Mouse (Mus musculus) lung, postnatal 0 days (tissue): ENCODE results near the gene Amdhd2. TPM values are rescaled to one million over a fixed set of nuclear protein-coding genes. Genes with fewer than 3 reads are reported as not detected.

Source experiments
- ATAC-seq: fragments of 200-750 bp; cut with Nextera tagmentation; 2 replicates; pipeline ENCODE4 v1.8.0; 2017; ENCODE audit warnings: moderate library complexity
- DNase-seq: peaks from one replicate; pipeline ENCODE4 v3.0.0-alpha.2; 2016; ENCODE audit warnings: low spot score
- H3K27ac ChIP-seq: fragments of 300-500 bp; sonication (generic); 2 replicates; pipeline ENCODE4 v1.5.1; 2014; ENCODE audit warnings: antibody characterized with exemption, mild to moderate bottlenecking, low read length, mixed read lengths
- H3K27me3 ChIP-seq: fragments of 300-500 bp; sonication (generic); replicated peaks from 2 replicates; pipeline ENCODE4 v1.6.1; 2014; ENCODE audit warnings: low read length, mixed read lengths; ENCODE audit not compliant: insufficient read depth
- H3K36me3 ChIP-seq: fragments of 300-500 bp; sonication (generic); 2 replicates; pipeline ENCODE4 v1.6.1; 2014; ENCODE audit warnings: low read length, mixed read lengths; ENCODE audit not compliant: insufficient read depth
- H3K4me1 ChIP-seq: fragments of 300-500 bp; sonication (generic); 2 replicates; pipeline ENCODE4 v1.6.1; 2014; ENCODE audit warnings: antibody characterized with exemption, low read depth, low read length, mixed read lengths; ENCODE audit not compliant: insufficient read depth
- H3K4me2 ChIP-seq: fragments of 300-500 bp; sonication (generic); replicated peaks from 2 replicates; pipeline ENCODE4 v1.6.1; 2014; ENCODE audit warnings: low read depth, mild to moderate bottlenecking, low read length, moderate library complexity, mixed read lengths
- H3K4me3 ChIP-seq: fragments of 300-500 bp; sonication (generic); 2 replicates; pipeline ENCODE4 v1.5.1; 2014; ENCODE audit warnings: low read depth, low read length
- H3K9ac ChIP-seq: fragments of 300-500 bp; sonication (generic); replicated peaks from 2 replicates; pipeline ENCODE4 v1.6.1; 2014; ENCODE audit warnings: low read depth, mild to moderate bottlenecking
- H3K9me3 ChIP-seq: fragments of 300-500 bp; sonication (generic); 2 replicates; pipeline ENCODE4 v1.6.1; 2016; ENCODE audit warnings: low read length, mixed read lengths
- CTCF ChIP-seq: IDR thresholded peaks from 2 replicates; pipeline ENCODE4 v1.5.1; 2016; ENCODE audit warnings: antibody characterized with exemption, mild to moderate bottlenecking
- EP300 ChIP-seq: IDR thresholded peaks from 2 replicates; pipeline ENCODE4 v1.6.1; 2016; ENCODE audit warnings: antibody characterized with exemption, mild to moderate bottlenecking, control low read depth
- WGBS: fragments of 180-500 bp; shearing (Covaris S2); extraction: QIAGEN DNeasy Blood & Tissue Kit; methylation state at CpG from one replicate; pipeline ENCODE4 v1.1.7; 2014; 5-methylcytosine and 5-hydroxymethylcytosine counted together
- polyA plus RNA-seq: library from polyadenylated mRNA; unstranded; fragments of >200 nt; fragmentation: Nextera tagmentation; extraction: Ambion mirVana; gene quantifications from 2 replicates; pipeline ENCODE4 v1.2.1, GENCODE M21; 2015

The Amdhd2 gene
- polyA plus RNA-seq, 1 experiment from 2014 or later = 44.1 TPM

DNA sequence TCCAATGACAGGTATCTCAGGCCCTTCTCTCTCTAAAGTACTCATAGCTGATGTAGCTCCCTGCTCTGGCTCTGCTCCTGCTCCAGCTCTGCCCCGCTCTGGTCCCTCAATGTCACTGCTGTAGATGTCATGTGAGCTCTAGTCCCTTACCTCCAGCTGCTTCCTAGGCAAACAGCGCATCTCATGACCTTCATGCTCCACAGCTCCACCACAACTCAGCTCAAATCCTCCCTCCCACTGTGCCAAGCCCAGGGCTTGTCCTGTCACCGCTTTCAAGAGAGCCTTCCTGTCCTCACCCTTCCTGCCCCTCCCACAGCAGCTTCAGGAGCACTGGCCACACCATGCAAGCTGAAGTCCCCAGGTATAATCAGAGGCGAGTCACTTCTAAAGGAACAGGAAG, 36.2 kb upstream of the Amdhd2 start:
- Histone ChIP-seq H3K4me2 (no peak overlapping the region), H3K36me3 (no peaks in the 10 kb centered on the region), H3K4me3 (no peak overlapping the region), H3K27ac (no peak overlapping the region), H3K27me3 (no peaks in the 10 kb centered on the region), H3K9ac (no peak overlapping the region), H3K4me1 (peaks cover 8% of the 10 kb centered on the region; the same call in 1 of the 2 replicates), H3K9me3 (no peaks in the 10 kb centered on the region)
- WGBS = 62% methylated on average over 4 of the region's 4 CpGs
- ATAC-seq = no peak
- TF ChIP-seq CTCF = no peak
- TF ChIP-seq EP300 = no peak
- DNase-seq = no peak

DNA sequence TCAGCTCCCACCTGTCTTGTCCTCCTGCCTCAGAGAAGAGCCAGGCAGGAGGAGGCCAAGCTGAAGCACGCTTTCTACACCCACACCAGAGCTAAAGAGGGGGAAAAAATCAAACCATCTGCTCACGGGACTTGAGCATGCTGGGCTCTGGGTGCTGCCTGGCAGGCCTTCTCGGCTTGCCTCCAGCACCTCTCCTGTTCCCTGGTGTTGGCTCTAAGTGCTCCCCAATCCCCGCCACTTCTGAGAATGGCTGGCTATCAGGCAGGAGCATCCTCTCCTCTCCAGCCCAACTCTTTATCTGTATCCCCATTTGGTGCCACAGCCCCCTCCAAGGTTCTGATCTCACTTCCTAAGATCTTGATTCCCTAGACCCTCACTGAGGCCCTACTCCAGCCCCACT, 35.7 kb upstream of the Amdhd2 start:
- no peak overlapping the region for H3K27ac ChIP-seq
- H3K4me3 ChIP-seq = no peak overlapping the region
- peaks cover 3% of the 10 kb centered on the region; the same call in 1 of the 2 replicates for H3K4me1 ChIP-seq
- 79% methylated on average over 4 of the region's 4 CpGs for WGBS
- no peak for DNase-seq
- no peaks in the 10 kb centered on the region for H3K9me3 ChIP-seq
- TF ChIP-seq EP300 = no peak
- no peak for TF ChIP-seq CTCF
- ATAC-seq = no peak
- no peaks in the 10 kb centered on the region for H3K36me3 ChIP-seq
- H3K27me3 ChIP-seq = no peaks in the 10 kb centered on the region
- H3K9ac ChIP-seq = no peak overlapping the region
- no peak overlapping the region for H3K4me2 ChIP-seq

DNA sequence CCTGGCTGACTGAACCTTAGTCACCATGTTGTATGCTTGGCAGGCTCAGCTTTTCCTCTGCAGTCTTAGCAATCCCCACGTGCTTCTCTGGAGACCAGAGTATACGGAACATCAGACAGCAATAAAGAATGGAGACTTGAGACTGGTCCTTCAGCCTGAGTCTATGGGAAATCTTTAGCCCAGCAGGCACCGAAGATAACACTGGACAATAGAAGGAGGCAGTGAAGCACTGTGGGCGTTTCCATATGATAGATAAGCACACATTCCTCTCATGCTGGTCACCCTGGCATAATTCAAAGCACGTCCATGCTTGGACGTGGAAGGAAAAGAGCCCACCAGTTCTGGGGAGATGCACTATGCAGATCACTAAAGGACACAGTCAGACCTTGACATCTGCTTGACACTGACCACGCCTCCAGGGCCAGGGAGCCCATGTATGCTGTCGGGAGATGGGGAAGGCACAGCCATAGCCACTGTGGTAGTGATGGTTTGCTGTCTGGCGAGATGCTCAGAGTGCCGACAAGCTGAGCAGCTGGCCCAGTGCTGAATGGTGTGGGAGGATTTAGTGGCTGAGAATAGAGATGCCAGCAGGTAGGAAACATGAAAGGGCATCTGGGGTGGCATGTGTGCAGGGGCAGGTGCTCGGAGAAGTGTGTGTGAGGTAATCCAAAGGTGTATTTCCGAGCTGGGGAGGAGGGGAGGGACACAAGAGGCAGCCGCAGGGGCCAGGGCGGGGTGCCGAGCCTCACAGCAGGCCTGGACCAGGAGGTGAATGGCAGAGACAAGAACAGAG, 33.7 kb upstream of the Amdhd2 start:
- Histone ChIP-seq H3K36me3 (no peaks in the 10 kb centered on the region), H3K27me3 (no peaks in the 10 kb centered on the region), H3K4me3 (no peak overlapping the region), H3K9me3 (no peaks in the 10 kb centered on the region), H3K9ac (no peak overlapping the region), H3K4me2 (no peak overlapping the region), H3K4me1 (no peaks in the 10 kb centered on the region), H3K27ac (no peak overlapping the region)
- TF ChIP-seq EP300 = no peak
- TF ChIP-seq CTCF = no peak
- ATAC-seq (no peak), DNase-seq (no peak)
- 50% methylated on average over 15 of the region's 15 CpGs for WGBS

DNA sequence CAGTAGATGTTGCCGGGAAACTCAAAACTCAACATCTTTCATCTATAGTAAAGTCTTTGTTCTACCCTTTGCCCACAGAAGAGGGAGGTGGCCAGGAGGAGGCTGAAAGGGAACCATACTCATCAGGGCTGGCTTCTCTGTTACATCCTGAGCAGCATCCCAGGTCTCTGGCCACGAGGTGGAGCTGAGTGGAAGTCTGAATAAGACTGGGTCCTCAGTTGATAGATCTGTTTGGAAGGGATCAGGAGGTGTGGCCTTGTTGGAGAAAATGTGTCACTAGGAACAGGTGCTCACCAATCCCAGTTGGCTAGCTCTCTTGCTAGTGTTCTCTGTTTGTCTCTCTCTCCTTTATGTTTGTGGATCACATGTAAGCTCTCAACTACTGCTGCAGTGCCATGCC, 31.8 kb upstream of the Amdhd2 start:
- no peaks in the 10 kb centered on the region for H3K27me3 ChIP-seq
- H3K4me1 ChIP-seq = no peaks in the 10 kb centered on the region
- no peak overlapping the region for H3K4me2 ChIP-seq
- no peak overlapping the region for H3K9ac ChIP-seq
- no peak overlapping the region for H3K27ac ChIP-seq
- 59% methylated on average over 2 of the region's 2 CpGs for WGBS
- H3K36me3 ChIP-seq = no peaks in the 10 kb centered on the region
- TF ChIP-seq EP300 = no peak
- TF ChIP-seq CTCF = no peak
- ATAC-seq = no peak
- no peak for DNase-seq
- H3K9me3 ChIP-seq = no peaks in the 10 kb centered on the region
- H3K4me3 ChIP-seq = no peak overlapping the region

DNA sequence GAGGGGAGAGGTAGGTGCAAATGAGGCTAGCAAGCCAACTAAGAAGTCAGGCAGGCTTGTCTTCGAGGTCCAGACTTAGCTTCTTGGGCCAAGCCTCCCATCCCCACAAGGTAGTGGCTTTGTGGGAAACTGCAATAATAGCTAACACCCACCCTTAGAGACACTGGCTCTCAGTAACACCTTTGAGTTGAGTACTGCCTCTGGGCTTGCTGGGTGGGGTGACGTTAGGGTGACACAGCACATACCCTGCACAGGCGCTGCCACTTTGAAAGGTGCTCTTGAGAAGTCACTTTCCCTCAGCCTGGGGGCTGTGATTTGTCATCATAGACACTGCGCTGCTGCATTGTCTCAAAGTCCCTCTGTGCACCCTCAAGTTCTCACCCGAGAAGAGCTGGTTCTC, 30.2 kb upstream of the Amdhd2 start:
- WGBS = 83% methylated on average over 5 of the region's 5 CpGs
- no peak overlapping the region for H3K9ac ChIP-seq
- no peaks in the 10 kb centered on the region for H3K27me3 ChIP-seq
- no peak for TF ChIP-seq CTCF
- TF ChIP-seq EP300 = no peak
- no peaks in the 10 kb centered on the region for H3K9me3 ChIP-seq
- H3K4me3 ChIP-seq = no peak overlapping the region
- H3K36me3 ChIP-seq = no peaks in the 10 kb centered on the region
- DNase-seq (no peak), ATAC-seq (no peak)
- H3K4me1 ChIP-seq = no peaks in the 10 kb centered on the region
- no peak overlapping the region for H3K27ac ChIP-seq
- H3K4me2 ChIP-seq = no peak overlapping the region

DNA sequence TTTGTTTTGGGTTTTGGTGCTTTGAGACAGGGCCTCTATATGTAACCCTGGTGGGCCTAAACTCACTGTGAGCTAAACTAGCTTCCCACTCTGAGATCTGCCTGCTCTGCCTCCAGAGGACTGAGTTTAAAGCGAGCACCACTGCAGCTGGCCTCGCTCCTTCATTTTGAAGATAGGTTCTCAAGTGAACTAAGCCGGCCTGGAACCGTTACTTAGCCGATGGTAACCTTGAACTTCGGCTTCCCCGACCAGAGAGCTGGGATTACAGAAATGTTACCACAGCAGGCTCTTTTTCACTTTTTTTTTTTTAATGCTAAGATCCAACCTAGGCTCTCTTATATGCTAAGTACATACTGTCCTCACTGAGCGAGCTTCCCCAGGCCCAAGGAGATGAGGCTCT, 29.7 kb upstream of the Amdhd2 start:
- no peaks in the 10 kb centered on the region for H3K4me1 ChIP-seq
- no peaks in the 10 kb centered on the region for H3K27me3 ChIP-seq
- DNase-seq (no peak), ATAC-seq (no peak)
- no peaks in the 10 kb centered on the region for H3K9me3 ChIP-seq
- WGBS = 85% methylated on average over 8 of the region's 8 CpGs
- no peak overlapping the region for H3K4me2 ChIP-seq
- no peaks in the 10 kb centered on the region for H3K36me3 ChIP-seq
- H3K27ac ChIP-seq = no peak overlapping the region
- no peak for TF ChIP-seq EP300
- TF ChIP-seq CTCF = no peak
- no peak overlapping the region for H3K4me3 ChIP-seq
- no peak overlapping the region for H3K9ac ChIP-seq
